Mouse (Mus musculus) bone marrow macrophage, adult 2 months (primary cell): Measurements from ENCODE around the gene Gm21954.

ENCODE experiments used
- CTCF ChIP-seq: IDR thresholded peaks from 2 replicates; pipeline ENCODE4 v1.5.1; 2012; ENCODE audit warnings: low read depth, mild to moderate bottlenecking, low read length, moderate library complexity
- POLR2A ChIP-seq: IDR thresholded peaks from 2 replicates; pipeline ENCODE4 v1.6.1; 2012; ENCODE audit warnings: mild to moderate bottlenecking, low read depth, low read length, borderline replicate concordance

DNA sequence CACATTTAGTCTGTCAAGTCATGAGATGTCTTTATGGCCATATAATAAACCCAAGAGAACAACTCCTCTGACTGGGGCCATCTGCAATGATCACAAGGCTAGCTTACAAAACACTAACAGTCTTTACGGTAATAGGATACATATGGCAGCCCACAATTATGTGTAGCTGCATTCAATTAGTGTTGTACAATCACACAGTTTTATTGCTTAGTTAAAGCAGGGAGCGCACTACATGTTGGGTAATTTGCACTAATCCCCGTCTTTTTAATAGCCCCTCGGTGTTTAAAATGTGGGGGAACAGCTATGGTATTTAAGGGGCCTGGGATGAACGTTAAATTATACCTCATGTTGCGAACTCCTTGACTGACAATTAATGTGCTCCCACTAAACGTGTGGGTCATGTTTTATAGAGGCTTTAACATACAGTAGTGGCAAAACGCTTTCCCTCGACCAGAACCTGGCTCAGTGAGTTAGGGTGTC is 24.5 kb upstream of the Gm21954 start:
- TF ChIP-seq POLR2A (no peak), CTCF (no peak)
